Mouse (Mus musculus) stomach, embryonic 16.5 days (tissue): ENCODE measurements around the gene Cgref1. TPM values are rescaled to one million over a fixed set of nuclear protein-coding genes. Genes with fewer than 3 reads are reported as not detected.

Experiments used
- ATAC-seq: fragments of 200-750 bp; cut with Nextera tagmentation; 2 replicates; pipeline ENCODE4 v1.8.0; 2017; ENCODE audit warnings: moderate number of reproducible peaks, moderate TSS enrichment; ENCODE audit not compliant: insufficient read depth, low FRiP score
- H3K27ac ChIP-seq: fragments of 300-500 bp; sonication (generic); 2 replicates; pipeline ENCODE4 v1.5.1; 2014; ENCODE audit warnings: low read length
- H3K27me3 ChIP-seq: fragments of 300-500 bp; sonication (generic); 2 replicates; pipeline ENCODE4 v1.6.1; 2014; ENCODE audit warnings: low read length, control low read depth, mixed read lengths; ENCODE audit not compliant: control insufficient read depth, insufficient read depth
- H3K36me3 ChIP-seq: fragments of 300-500 bp; sonication (generic); 2 replicates; pipeline ENCODE4 v1.6.1; 2014; ENCODE audit warnings: low read length; ENCODE audit not compliant: control insufficient read depth, insufficient read depth
- H3K4me1 ChIP-seq: fragments of 300-500 bp; sonication (generic); 2 replicates; pipeline ENCODE4 v1.6.1; 2014; ENCODE audit warnings: low read length, control low read depth, mixed read lengths; ENCODE audit not compliant: control insufficient read depth, insufficient read depth
- H3K4me2 ChIP-seq: fragments of 300-500 bp; sonication (generic); 2 replicates; pipeline ENCODE4 v1.6.1; 2014; ENCODE audit warnings: low read depth, low read length, mixed read lengths
- H3K4me3 ChIP-seq: fragments of 300-500 bp; sonication (generic); replicated peaks from 2 replicates; pipeline ENCODE4 v1.5.1; 2014; ENCODE audit warnings: mild to moderate bottlenecking, low read length
- H3K9ac ChIP-seq: fragments of 300-500 bp; sonication (generic); 2 replicates; pipeline ENCODE4 v1.6.1; 2014; ENCODE audit warnings: low read length
- H3K9me3 ChIP-seq: fragments of 300-500 bp; sonication (generic); replicated peaks from 2 replicates; pipeline ENCODE4 v1.6.1; 2016; ENCODE audit warnings: low read length, control low read depth; ENCODE audit not compliant: control insufficient read depth
- WGBS: fragments of 180-500 bp; shearing (Covaris S2); extraction: QIAGEN DNeasy Blood & Tissue Kit; methylation state at CpG from one replicate; pipeline ENCODE4 v1.1.7; 2014; 5-methylcytosine and 5-hydroxymethylcytosine counted together
- polyA plus RNA-seq: library from polyadenylated mRNA; unstranded; fragments of >200 nt; fragmentation: Nextera tagmentation; extraction: Ambion mirVana; gene quantifications from 2 replicates; pipeline ENCODE4 v1.2.1, GENCODE M21; 2015

Gene Cgref1
- polyA plus RNA-seq, 1 experiment from 2014 or later: 14.3 TPM

DNA sequence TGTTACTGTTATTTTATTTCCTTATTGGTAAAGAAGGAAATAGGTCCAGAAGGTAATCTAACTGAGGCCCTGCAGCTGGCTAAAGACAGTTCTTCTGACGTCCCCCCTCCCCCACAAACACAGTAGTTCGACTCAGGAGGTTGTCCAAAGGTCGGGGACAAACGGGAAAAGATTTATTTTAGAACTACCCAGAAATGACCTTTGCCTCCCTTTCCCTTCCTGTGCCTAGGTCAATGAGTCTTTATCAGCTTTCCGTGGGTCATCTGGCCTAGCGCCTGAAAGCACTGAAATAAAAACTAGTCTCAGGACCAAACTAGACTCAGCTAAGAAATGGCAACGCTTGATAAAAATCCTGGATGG, 36.1 kb downstream of the Cgref1 start:
- ATAC-seq: no peak
- no peaks in the 10 kb centered on the region for H3K9me3 ChIP-seq
- peak overlapping the region; percentile 98 for H3K27ac ChIP-seq
- H3K4me2 ChIP-seq: peak overlapping the region; percentile 72
- no peaks in the 10 kb centered on the region for H3K36me3 ChIP-seq
- H3K9ac ChIP-seq: peak overlapping the region; percentile 75; the same call in 1 of the 2 replicates
- H3K4me1 ChIP-seq: peaks cover 46% of the 10 kb centered on the region
- 20% methylated on average over 7 of the region's 7 CpGs for WGBS
- no peak overlapping the region for H3K4me3 ChIP-seq
- H3K27me3 ChIP-seq: no peaks in the 10 kb centered on the region

GRCm38 (mm10) chr5:30908426-30909299, 36.7 kb downstream of the Cgref1 start:
- Histone ChIP-seq H3K4me3 (peak overlapping the region; percentile 56), H3K27me3 (no peaks in the 10 kb centered on the region), H3K9ac (peak overlapping the region; percentile 75), H3K4me1 (peaks cover 46% of the 10 kb centered on the region), H3K27ac (peak overlapping the region; percentile 98), H3K4me2 (peak overlapping the region; percentile 72), H3K9me3 (no peaks in the 10 kb centered on the region), H3K36me3 (no peaks in the 10 kb centered on the region)
- 28% methylated on average over 13 of the region's 13 CpGs for WGBS
- peak; percentile 78 for ATAC-seq

DNA sequence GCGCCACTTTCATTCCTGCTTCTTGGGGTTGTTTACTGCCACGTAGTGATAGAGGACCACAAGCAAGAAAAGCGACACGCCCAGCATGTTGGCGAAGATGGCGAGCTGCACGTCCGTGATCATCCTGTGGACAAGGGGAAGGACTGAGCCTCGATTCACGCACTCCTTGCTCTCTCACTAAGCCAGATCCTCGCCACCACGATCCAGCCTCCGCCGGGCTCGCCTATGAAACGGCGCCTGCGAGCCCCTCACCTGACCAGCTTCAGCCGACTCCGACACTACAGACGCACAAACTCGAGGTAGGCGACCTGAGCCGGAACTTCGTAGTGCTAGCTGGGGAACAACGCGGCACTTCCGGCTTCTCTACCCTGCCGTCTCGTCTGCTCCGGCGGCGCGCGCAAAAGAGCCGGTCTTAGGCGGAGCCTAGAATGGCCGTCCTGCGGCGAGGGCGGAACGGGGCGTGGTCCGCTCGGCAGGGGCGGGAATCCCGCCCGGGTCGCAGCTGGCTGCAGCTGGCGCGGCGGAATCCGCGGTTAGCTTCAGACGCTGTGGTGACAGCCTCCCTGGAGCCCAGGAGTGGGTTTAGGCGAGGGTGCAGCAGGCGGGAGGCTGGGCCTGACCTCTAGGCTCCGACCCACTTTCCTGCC, 37.9 kb downstream of the Cgref1 start, which contains the start of gene Ost4:
Gene Ost4 (minus strand): TSS at position 376 of the 647 bp plus-strand sequence.
- H3K36me3 ChIP-seq: no peaks in the 10 kb centered on the region
- no peaks in the 10 kb centered on the region for H3K9me3 ChIP-seq
- no peaks in the 10 kb centered on the region for H3K27me3 ChIP-seq
- peaks cover 41% of the 10 kb centered on the region for H3K4me1 ChIP-seq
- under 1% methylated on average over 55 of the region's 58 CpGs for WGBS
- peak within 1 kb of the TSS; percentile 75 for H3K9ac ChIP-seq
- peak; percentile 92 for ATAC-seq
- H3K27ac ChIP-seq: peak within 1 kb of the TSS; percentile 98
- peak within 1 kb of the TSS; percentile 99 for H3K4me2 ChIP-seq
- H3K4me3 ChIP-seq: peak within 1 kb of the TSS; percentile 56

DNA sequence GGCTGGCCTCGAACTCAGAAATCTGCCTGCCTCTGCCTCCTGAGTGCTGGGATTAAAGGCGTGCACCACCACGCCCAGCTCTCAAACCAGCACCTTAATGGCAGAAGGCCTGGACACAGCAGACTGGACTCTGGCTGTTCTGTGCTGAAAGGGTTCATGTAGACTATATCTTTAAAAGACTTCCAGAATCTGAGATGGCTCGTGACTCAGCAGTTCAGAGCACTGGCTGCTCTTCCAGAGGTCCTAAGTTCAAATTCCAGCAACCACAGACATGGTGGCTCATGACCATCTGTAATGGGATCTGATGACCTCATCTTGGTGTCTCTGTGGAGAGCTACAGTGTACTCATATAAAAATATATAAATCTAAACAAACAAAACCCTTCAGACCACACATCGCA, 43.5 kb downstream of the Cgref1 start:
- H3K9me3 ChIP-seq: no peaks in the 10 kb centered on the region
- no peaks in the 10 kb centered on the region for H3K36me3 ChIP-seq
- WGBS: 87% methylated on average over 5 of the region's 5 CpGs

GRCm38 (mm10) chr5:30890375-30890774, 55.0 kb downstream of the Cgref1 start:
- peaks cover 9% of the 10 kb centered on the region; the same call in 1 of the 2 replicates for H3K36me3 ChIP-seq
- H3K4me1 ChIP-seq: peaks cover 10% of the 10 kb centered on the region
- ATAC-seq: no peak
- H3K9me3 ChIP-seq: no peaks in the 10 kb centered on the region
- peak overlapping the region; percentile 91; the same call in 1 of the 2 replicates for H3K9ac ChIP-seq
- H3K27me3 ChIP-seq: no peaks in the 10 kb centered on the region
- 43% methylated on average over 7 of the region's 7 CpGs for WGBS
- peak overlapping the region; percentile 92; the same call in 1 of the 2 replicates for H3K27ac ChIP-seq
- H3K4me3 ChIP-seq: peak overlapping the region; percentile 88
- peak overlapping the region; percentile 89 for H3K4me2 ChIP-seq

More for the DNA sequence above, 43.5 kb downstream of the Cgref1 start:
- Histone ChIP-seq H3K4me1 (peaks cover 12% of the 10 kb centered on the region), H3K27ac (no peak overlapping the region), H3K9ac (no peak overlapping the region), H3K27me3 (no peaks in the 10 kb centered on the region), H3K4me2 (no peak overlapping the region), H3K4me3 (no peak overlapping the region)
- no peak for ATAC-seq

- Histone ChIP-seq H3K4me1 (peaks cover 10% of the 10 kb centered on the region), H3K27ac (peak overlapping the region; percentile 92), H3K4me3 (peak overlapping the region; percentile 88), H3K9ac (peak overlapping the region; percentile 91), H3K27me3 (no peaks in the 10 kb centered on the region), H3K9me3 (no peaks in the 10 kb centered on the region), H3K36me3 (0 out of 2 replicates have a peak, but pooled peaks cover 4% of the 10 kb centered on the region), H3K4me2 (peak overlapping the region; percentile 89)
- peak; percentile 15 for ATAC-seq
- 1% methylated on average over 34 of the region's 42 CpGs for WGBS
Observed at GRCm38 (mm10) chr5:30889088-30889754, 56.2 kb downstream of the Cgref1 start.

- H3K4me1 ChIP-seq: peaks cover 10% of the 10 kb centered on the region
- ATAC-seq: peak; percentile 92
- H3K36me3 ChIP-seq: 0 out of 2 replicates have a peak, but pooled peaks cover 4% of the 10 kb centered on the region
- H3K27me3 ChIP-seq: no peaks in the 10 kb centered on the region
- WGBS: under 1% methylated on average over 33 of the region's 42 CpGs
- H3K9ac ChIP-seq: peak within 1 kb of the TSS; percentile 91
- H3K27ac ChIP-seq: peak within 1 kb of the TSS; percentile 92
- H3K4me2 ChIP-seq: peak within 1 kb of the TSS; percentile 89
- peak within 1 kb of the TSS; percentile 88 for H3K4me3 ChIP-seq
- H3K9me3 ChIP-seq: no peaks in the 10 kb centered on the region
Observed at GRCm38 (mm10) chr5:30888337-30889087, 56.9 kb downstream of the Cgref1 start, which contains the start of gene Agbl5. Gene Agbl5 (plus strand): TSS chr5:30888694.

GRCm38 (mm10) chr5:30887858-30888336, 57.5 kb downstream of the Cgref1 start:
- Histone ChIP-seq H3K9ac (peak overlapping the region; percentile 89), H3K27ac (peak overlapping the region; percentile 92), H3K4me3 (peak overlapping the region; percentile 88), H3K27me3 (no peaks in the 10 kb centered on the region), H3K9me3 (no peaks in the 10 kb centered on the region), H3K4me1 (peaks cover 10% of the 10 kb centered on the region), H3K36me3 (0 out of 2 replicates have a peak, but pooled peaks cover 4% of the 10 kb centered on the region), H3K4me2 (peak overlapping the region; percentile 89)
- under 1% methylated on average over 28 of the region's 28 CpGs for WGBS
- ATAC-seq: peak; percentile 89
